In the genomic region with DNA sequence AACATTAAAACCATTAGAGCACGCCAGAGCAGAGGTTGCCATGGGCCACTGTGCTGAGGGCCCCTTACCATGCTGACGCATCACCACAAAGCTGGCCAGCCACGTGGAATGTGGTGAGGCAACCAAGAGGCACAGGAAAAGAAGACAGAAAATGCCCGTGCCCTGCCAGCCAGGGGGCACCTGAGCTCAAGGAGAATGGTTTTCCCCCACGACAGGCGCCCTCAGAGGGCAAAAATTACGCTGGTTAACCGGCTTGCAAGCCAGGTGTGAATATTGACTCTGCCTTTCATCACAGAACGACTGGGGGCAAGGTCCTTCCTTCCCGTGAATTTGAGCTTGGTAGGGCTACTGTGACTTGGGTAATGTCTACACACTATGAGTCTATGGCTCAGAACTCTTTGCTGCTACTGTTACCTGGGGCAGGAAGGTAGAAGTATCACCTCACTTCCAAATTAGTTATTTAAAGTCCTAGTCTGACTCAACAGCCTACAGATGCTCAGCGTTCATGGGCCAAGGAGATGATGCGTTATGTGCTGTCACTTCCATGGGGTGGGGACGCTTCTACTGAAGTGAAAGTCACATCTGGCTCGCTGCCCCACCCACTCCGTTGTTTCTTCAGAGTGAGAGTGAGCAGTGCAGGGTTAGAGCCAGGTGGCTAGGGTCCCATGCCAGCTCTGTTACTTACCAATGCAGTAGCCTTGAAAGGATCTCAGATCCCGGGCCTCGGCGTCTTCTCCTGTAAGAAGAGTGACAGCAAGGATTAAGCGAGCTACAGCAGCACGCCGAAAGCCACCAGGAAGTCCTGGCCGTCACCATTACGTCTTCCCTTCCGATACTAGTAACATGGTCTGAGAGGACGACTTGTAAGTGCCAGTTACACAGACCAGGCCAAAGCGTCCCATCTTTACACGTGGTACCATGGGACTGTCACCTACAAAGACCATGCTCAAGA, we compare ENCODE assay signal across 11 mouse cellular contexts. TPM values are rescaled to one million over a fixed set of nuclear protein-coding genes. Genes with fewer than 3 reads are reported as not detected.
DNase-seq lines count a peak whose midpoint lies in the region; ATAC-seq and TF ChIP-seq lines count a peak whose summit lies in the region.
"Had no signal": no experiment of that assay in that cellular context is flagged by ENCODE, and none has a peak within 500 bp of the region (broad histone marks: within the 10 kb centered on the region; RNA-seq: fewer than 3 reads in every experiment).

No protein-coding gene starts in this region.

- no peak overlapping the region for H3K9ac ChIP-seq in forebrain, embryonic 15.5 days (replicated peaks)
- H3K9ac ChIP-seq: hindbrain, embryonic 15.5 days; limb, embryonic 15.5 days; midbrain, embryonic 13.5 days had no signal

- H3K9me3 ChIP-seq in E14TG2a.4 (ENCODE audit: low read length): no peaks in the 10 kb centered on the region
- H3K9me3 ChIP-seq in forebrain, embryonic 15.5 days: no peaks in the 10 kb centered on the region
- H3K9me3 ChIP-seq: hindbrain, embryonic 15.5 days; limb, embryonic 15.5 days; midbrain, embryonic 13.5 days had no signal

- peak; percentile 93 for DNase-seq in heart, adult 11 months
- DNase-seq in heart, postnatal 4 days: no peak
- peak; percentile 62 for DNase-seq in thymus, adult 2 months
- no peak for DNase-seq in urinary bladder, postnatal 4 days (ENCODE audit: low spot score in 2 of 2)
- DNase-seq in lung, adult 18-20 months: no peak

- peak overlapping the region; percentile 17; the same call in 1 of the 2 replicates for H3K4me3 ChIP-seq in E14TG2a.4 (replicated peaks; ENCODE audit: low read length)
- H3K4me3 ChIP-seq in macrophage (ENCODE audit: inconsistent target): no peak overlapping the region
- H3K4me3 ChIP-seq in thymus, adult 2 months (ENCODE audit: control insufficient read depth, insufficient read depth, low read length): no peak overlapping the region
- H3K4me3 ChIP-seq in forebrain, embryonic 15.5 days: no peak overlapping the region
- H3K4me3 ChIP-seq: hindbrain, embryonic 15.5 days; limb, embryonic 15.5 days; midbrain, embryonic 13.5 days had no signal

- WGBS in macrophage (ENCODE audit: missing documents): 61% methylated on average over 27 of the region's 27 CpGs
- WGBS in thymus, adult 2 months: 44% methylated on average over 27 of the region's 27 CpGs
- 90% methylated on average over 27 of the region's 27 CpGs for WGBS in forebrain, embryonic 15.5 days

- H3K36me3 ChIP-seq in E14TG2a.4 (ENCODE audit: insufficient read depth, low read length): 0 out of 2 replicates have a peak, but pooled peaks cover 4% of the 10 kb centered on the region
- H3K36me3 ChIP-seq in macrophage (ENCODE audit: inconsistent target): peaks cover 11% of the 10 kb centered on the region; the same call in 1 of the 2 replicates
- peaks cover 10% of the 10 kb centered on the region; the same call in 1 of the 2 replicates for H3K36me3 ChIP-seq in thymus, adult 2 months (ENCODE audit: control insufficient read depth, insufficient read depth, low read length)
- H3K36me3 ChIP-seq in forebrain, embryonic 15.5 days: no peaks in the 10 kb centered on the region
- H3K36me3 ChIP-seq: limb, embryonic 15.5 days; midbrain, embryonic 13.5 days had no signal

- TF ChIP-seq POLR2A in thymus, adult 2 months (IDR thresholded peaks at IDR 0.05; ENCODE audit: control insufficient read depth, extremely low read depth, insufficient read depth, low read length, poor library complexity): 0 out of 2 replicates have a peak, but pooled peaks have one; percentile 25

- ATAC-seq in forebrain, embryonic 15.5 days (replicated peaks): no peak
- ATAC-seq: midbrain, embryonic 13.5 days had no signal

- H3K79me2 ChIP-seq in macrophage (ENCODE audit: inconsistent target): peaks cover 94% of the 10 kb centered on the region

- H3K4me2 ChIP-seq in forebrain, embryonic 15.5 days (replicated peaks): no peak overlapping the region
- H3K4me2 ChIP-seq: hindbrain, embryonic 15.5 days; limb, embryonic 15.5 days; midbrain, embryonic 13.5 days had no signal

- peak overlapping the region; percentile 94; the same call in 1 of the 2 replicates for H3K27ac ChIP-seq in macrophage
- H3K27ac ChIP-seq in thymus, adult 2 months (ENCODE audit: control insufficient read depth, insufficient read depth, low read length): peak overlapping the region; percentile 48
- no peak overlapping the region for H3K27ac ChIP-seq in forebrain, embryonic 15.5 days (replicated peaks)
- H3K27ac ChIP-seq: hindbrain, embryonic 15.5 days; limb, embryonic 15.5 days; midbrain, embryonic 13.5 days had no signal

- H3K27me3 ChIP-seq in E14TG2a.4 (ENCODE audit: insufficient read depth, low read length): no peaks in the 10 kb centered on the region
- H3K27me3 ChIP-seq in thymus, adult 2 months (ENCODE audit: control insufficient read depth, insufficient read depth, low read length): no peaks in the 10 kb centered on the region
- H3K27me3 ChIP-seq in forebrain, embryonic 15.5 days: no peaks in the 10 kb centered on the region
- H3K27me3 ChIP-seq: hindbrain, embryonic 15.5 days; limb, embryonic 15.5 days; midbrain, embryonic 13.5 days had no signal

- peaks cover 74% of the 10 kb centered on the region for H3K4me1 ChIP-seq in E14TG2a.4 (replicated peaks; ENCODE audit: low read depth, low read length)
- H3K4me1 ChIP-seq in thymus, adult 2 months (replicated peaks; ENCODE audit: control insufficient read depth, insufficient read depth, low read length): peaks cover 36% of the 10 kb centered on the region
- H3K4me1 ChIP-seq in forebrain, embryonic 15.5 days: peaks cover 18% of the 10 kb centered on the region

- TF ChIP-seq CTCF in E14TG2a.4 (conservative IDR thresholded peaks at IDR 0.05; ENCODE audit: low read length): no peak
- no peak for TF ChIP-seq CTCF in thymus, adult 2 months (IDR thresholded peaks at IDR 0.05; ENCODE audit: borderline replicate concordance, control insufficient read depth, extremely low read depth, insufficient read depth, low read length, poor library complexity)

RNA-seq across cellular contexts. Expression of a gene that starts 38.1 kb away (rescaled TPM):
- 10 to 100 TPM; 47.5 to 56.2 TPM for total RNA-seq in heart, postnatal 4 days (2021)
- 100 to 1,000 TPM in 20 of 26 experiments, 10 to 100 TPM in 6; 58.2 to 328 (median 181) TPM for total RNA-seq in macrophage (2018; cell fraction: chromatin; rRNA removed)
- 100 to 1,000 TPM in 14 of 26 experiments, 10 to 100 TPM in 12; 73.9 to 143 (median 102) TPM for total RNA-seq in macrophage (2018; cell fraction: cytosol; rRNA removed)
- 100 to 1,000 TPM in 20 of 26 experiments, 10 to 100 TPM in 6; 73.4 to 267 (median 156) TPM for total RNA-seq in macrophage (2018; cell fraction: nucleus; rRNA removed)
- 104 to 139 TPM (median 138 TPM) in 3 replicates for polyA plus RNA-seq in macrophage (2018)
- 82.3 and 128 TPM in 2 replicates for polyA plus RNA-seq in thymus, adult 2 months (2012; rRNA removed)
- polyA plus RNA-seq in forebrain, embryonic 15.5 days (2015; fragmentation: Nextera tagmentation; extraction: Ambion mirVana): 106 and 114 TPM in 2 replicates

Comparison
In these comparisons a context has a peak if more than half of its experiments do, and no peak if none do; other contexts are left out.
1. DNase-seq: peak in heart, adult 11 months (single experiment) and thymus, adult 2 months (single experiment); none in heart, postnatal 4 days (single experiment), urinary bladder, postnatal 4 days (0 of 2) and lung, adult 18-20 months (0 of 2).